Mouse (Mus musculus) ES-E14 (cell line): ENCODE measurements around the gene Gbf1.
A peak's percentile ranks its signal among the peaks of the same experiment; 100 is the strongest.

Experiments
- CHD2 ChIP-seq: IDR thresholded peaks from 2 replicates; pipeline ENCODE4 v1.6.1; 2014; ENCODE audit warnings: mild to moderate bottlenecking, low read depth, low read length, inconsistent platforms
- HCFC1 ChIP-seq: IDR thresholded peaks from 2 replicates; pipeline ENCODE4 v1.6.1; 2012; ENCODE audit warnings: low read length, inconsistent platforms, borderline replicate concordance; ENCODE audit not compliant: insufficient read depth
- MAFK ChIP-seq: IDR thresholded peaks from 2 replicates; pipeline ENCODE4 v1.6.1; 2014; ENCODE audit warnings: mild to moderate bottlenecking, low read depth, low read length, inconsistent platforms; ENCODE audit not compliant: insufficient read depth
- ZC3H11A ChIP-seq: IDR thresholded peaks from 2 replicates; pipeline ENCODE4 v1.6.1; 2012; ENCODE audit warnings: low read depth, mild to moderate bottlenecking, inconsistent platforms, low read length, borderline replicate concordance
- ZNF384 ChIP-seq: IDR thresholded peaks from 2 replicates; pipeline ENCODE4 v1.6.1; 2012; ENCODE audit warnings: low read depth, low read length, inconsistent platforms

DNA sequence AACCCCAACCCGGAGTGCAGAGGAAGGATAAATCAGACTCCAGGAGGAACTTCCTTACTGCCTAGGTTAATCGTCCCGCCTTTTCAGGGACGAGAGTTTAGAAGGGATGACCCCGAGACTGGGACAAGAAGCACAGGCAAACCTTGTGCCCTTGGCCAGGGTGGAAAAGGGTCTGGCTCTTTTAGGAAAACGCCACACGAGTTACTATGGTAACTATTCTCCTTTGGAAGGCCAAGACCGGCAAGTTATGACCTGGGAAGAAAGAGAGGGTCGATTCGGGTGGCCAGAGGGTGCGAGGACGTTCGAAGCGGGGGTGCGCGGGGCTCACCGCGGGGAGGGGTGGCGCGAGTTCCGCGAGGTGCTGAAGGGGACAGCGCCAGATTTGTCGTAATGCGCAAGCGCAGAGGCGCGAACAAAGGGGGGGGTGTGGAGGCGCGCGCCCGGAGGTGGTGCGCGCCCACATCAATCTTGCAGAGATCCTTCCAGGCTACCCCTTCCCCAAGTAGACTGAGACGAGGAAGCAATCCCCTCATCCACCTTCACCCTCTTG is 174.5 kb downstream of the Gbf1 start, which contains the start of gene Psd:
- no peak for TF ChIP-seq ZC3H11A
- TF ChIP-seq CHD2, result no peak
- TF ChIP-seq HCFC1, result peak; percentile 47; the same call in 1 of the 2 replicates
- no peak for TF ChIP-seq MAFK
- no peak for TF ChIP-seq ZNF384
